Mouse (Mus musculus) stomach, postnatal 0 days (tissue): ENCODE data around the gene Shisa6. TPM values are rescaled to one million over a fixed set of nuclear protein-coding genes. Genes with fewer than 3 reads are reported as not detected.
A peak's percentile ranks its signal among the peaks of the same experiment; 100 is the strongest.

Experiments
- ATAC-seq: fragments of 200-750 bp; cut with Nextera tagmentation; 2 replicates; pipeline ENCODE4 v1.8.0; 2017; ENCODE audit not compliant: low FRiP score, low TSS enrichment
- DNase-seq: peaks from one replicate; pipeline ENCODE4 v3.0.0-alpha.2; 2016; ENCODE audit warnings: low spot score
- H3K27ac ChIP-seq: fragments of 300-500 bp; sonication (generic); replicated peaks from 2 replicates; pipeline ENCODE4 v1.5.1; 2014; ENCODE audit warnings: mild to moderate bottlenecking, control low read depth
- H3K27me3 ChIP-seq: fragments of 300-500 bp; sonication (generic); 2 replicates; pipeline ENCODE4 v1.6.1; 2014; ENCODE audit warnings: low read length; ENCODE audit not compliant: control insufficient read depth, insufficient read depth
- H3K36me3 ChIP-seq: fragments of 300-500 bp; sonication (generic); 2 replicates; pipeline ENCODE4 v1.6.1; 2014; ENCODE audit warnings: low read length, mixed read lengths; ENCODE audit not compliant: control insufficient read depth, insufficient read depth
- H3K4me1 ChIP-seq: fragments of 300-500 bp; sonication (generic); replicated peaks from 2 replicates; pipeline ENCODE4 v1.6.1; 2014; ENCODE audit warnings: antibody characterized with exemption; ENCODE audit not compliant: control insufficient read depth, insufficient read depth
- H3K4me2 ChIP-seq: fragments of 300-500 bp; sonication (generic); replicated peaks from 2 replicates; pipeline ENCODE4 v1.6.1; 2014; ENCODE audit warnings: low read depth, mild to moderate bottlenecking, control low read depth, moderate library complexity
- H3K4me3 ChIP-seq: fragments of 300-500 bp; sonication (generic); 2 replicates; pipeline ENCODE4 v1.5.1; 2014; ENCODE audit warnings: low read depth, low read length, control low read depth
- H3K9ac ChIP-seq: fragments of 300-500 bp; sonication (generic); 2 replicates; pipeline ENCODE4 v1.6.1; 2014; ENCODE audit warnings: mild to moderate bottlenecking, low read length, control low read depth, mixed read lengths
- H3K9me3 ChIP-seq: fragments of 300-500 bp; sonication (generic); 2 replicates; pipeline ENCODE4 v1.6.1; 2016; ENCODE audit warnings: low read length; ENCODE audit not compliant: control insufficient read depth
- CTCF ChIP-seq: IDR thresholded peaks from 2 replicates; pipeline ENCODE4 v1.5.1; 2016; ENCODE audit warnings: antibody characterized with exemption, low read depth, mild to moderate bottlenecking, moderate library complexity
- EP300 ChIP-seq: optimal IDR thresholded peaks from 2 replicates; pipeline ENCODE3; 2016; ENCODE audit warnings: antibody characterized with exemption
- WGBS: fragments of 180-500 bp; shearing (Covaris S2); extraction: QIAGEN DNeasy Blood & Tissue Kit; methylation state at CpG from one replicate; pipeline ENCODE4 v1.1.7; 2014; 5-methylcytosine and 5-hydroxymethylcytosine counted together
- polyA plus RNA-seq: library from polyadenylated mRNA; unstranded; fragments of >200 nt; fragmentation: Nextera tagmentation; extraction: Ambion mirVana; gene quantifications from 2 replicates; pipeline ENCODE4 v1.2.1, GENCODE M21; 2015

Gene Shisa6
- polyA plus RNA-seq, 1 experiment from 2014 or later, result 0.05 TPM

DNA sequence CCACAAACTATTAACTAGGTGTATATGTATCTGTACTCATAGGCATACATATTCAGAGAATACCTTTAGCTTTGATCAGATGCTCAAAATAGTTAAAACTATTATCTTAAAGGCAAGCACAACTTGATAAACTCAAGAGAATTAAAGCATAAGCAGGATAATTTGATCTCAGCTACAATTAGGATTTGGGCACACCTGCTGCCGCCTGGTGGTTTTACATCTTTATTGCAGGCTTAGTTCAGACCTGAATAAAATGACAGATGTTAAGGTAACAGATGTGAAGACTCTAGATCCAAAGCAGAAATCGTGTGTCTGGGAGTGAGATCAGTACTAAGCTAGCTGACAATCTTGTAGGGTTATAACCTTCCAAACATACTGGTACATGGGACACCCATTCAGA, 24.8 kb downstream of the Shisa6 start:
- H3K9ac ChIP-seq, result no peak overlapping the region
- ATAC-seq (no peak), DNase-seq (no peak)
- no peaks in the 10 kb centered on the region for H3K36me3 ChIP-seq
- TF ChIP-seq CTCF (peak; percentile 38), EP300 (no peak)
- H3K4me1 ChIP-seq, result no peaks in the 10 kb centered on the region
- no peak overlapping the region for H3K4me2 ChIP-seq
- H3K9me3 ChIP-seq, result no peaks in the 10 kb centered on the region
- no peaks in the 10 kb centered on the region for H3K27me3 ChIP-seq
- H3K4me3 ChIP-seq, result no peak overlapping the region
- 71% methylated on average over 2 of the region's 2 CpGs for WGBS
- no peak overlapping the region for H3K27ac ChIP-seq

DNA sequence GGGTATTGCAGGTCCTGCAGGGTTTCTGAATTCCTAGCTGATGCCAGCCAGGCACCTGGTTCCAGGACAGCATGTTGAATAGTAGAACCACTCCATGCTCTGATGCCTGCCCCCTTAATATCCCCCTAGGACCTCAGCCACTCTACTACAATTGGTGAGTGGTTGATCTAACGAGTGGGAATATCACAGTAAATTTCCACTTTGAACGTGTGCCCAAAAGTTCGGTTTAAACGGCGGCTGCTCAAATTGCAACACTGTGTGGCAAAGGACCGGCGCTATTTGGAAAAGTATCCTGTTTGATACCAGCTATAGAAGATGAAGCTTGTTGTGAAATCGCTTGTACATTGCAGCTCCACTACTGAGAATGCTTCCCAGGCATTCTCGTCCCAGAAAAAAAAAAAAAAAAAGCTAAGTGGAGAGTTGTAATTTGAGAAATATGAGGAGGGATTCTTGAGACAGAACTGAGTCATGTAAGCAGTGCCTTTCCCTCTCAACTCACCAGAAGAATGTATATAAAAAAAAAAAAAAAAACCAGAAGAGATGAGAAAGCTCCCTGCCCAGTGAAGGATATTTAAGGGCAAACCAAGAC, 26.8 kb downstream of the Shisa6 start:
- WGBS, result 58% methylated on average over 9 of the region's 9 CpGs
- DNase-seq (no peak), ATAC-seq (no peak)
- H3K36me3 ChIP-seq, result no peaks in the 10 kb centered on the region
- no peak for TF ChIP-seq EP300
- TF ChIP-seq CTCF, result no peak
- H3K9me3 ChIP-seq, result no peaks in the 10 kb centered on the region
- no peak overlapping the region for H3K27ac ChIP-seq
- no peaks in the 10 kb centered on the region for H3K27me3 ChIP-seq
- no peak overlapping the region for H3K4me3 ChIP-seq
- no peak overlapping the region for H3K9ac ChIP-seq
- no peak overlapping the region for H3K4me2 ChIP-seq
- H3K4me1 ChIP-seq, result no peaks in the 10 kb centered on the region

DNA sequence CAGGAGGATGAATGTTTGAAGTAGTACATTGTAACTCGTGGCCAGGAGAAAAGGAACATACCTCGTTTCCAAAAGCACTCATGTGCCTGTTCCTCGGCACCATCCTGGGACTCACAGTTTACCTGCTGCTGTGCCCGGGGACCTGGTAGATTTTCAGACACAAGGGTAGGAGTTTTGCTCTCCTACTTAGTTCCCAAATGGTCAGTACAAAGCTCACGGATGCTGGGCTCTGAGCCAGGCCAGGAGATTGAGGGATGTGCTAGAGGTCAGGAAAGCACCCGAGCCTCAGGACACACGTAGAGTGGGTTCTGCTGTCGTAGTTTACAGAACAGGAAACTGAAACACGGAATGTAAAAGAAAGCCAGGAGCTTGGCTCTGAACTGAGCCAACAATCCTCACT, 29.5 kb downstream of the Shisa6 start:
- DNase-seq (no peak), ATAC-seq (no peak)
- H3K4me2 ChIP-seq, result no peak overlapping the region
- H3K27me3 ChIP-seq, result no peaks in the 10 kb centered on the region
- WGBS, result 47% methylated on average over 9 of the region's 9 CpGs
- no peaks in the 10 kb centered on the region for H3K9me3 ChIP-seq
- no peak overlapping the region for H3K4me3 ChIP-seq
- no peaks in the 10 kb centered on the region for H3K36me3 ChIP-seq
- no peak overlapping the region for H3K27ac ChIP-seq
- H3K4me1 ChIP-seq, result no peaks in the 10 kb centered on the region
- H3K9ac ChIP-seq, result no peak overlapping the region
- TF ChIP-seq CTCF (no peak), EP300 (no peak)

DNA sequence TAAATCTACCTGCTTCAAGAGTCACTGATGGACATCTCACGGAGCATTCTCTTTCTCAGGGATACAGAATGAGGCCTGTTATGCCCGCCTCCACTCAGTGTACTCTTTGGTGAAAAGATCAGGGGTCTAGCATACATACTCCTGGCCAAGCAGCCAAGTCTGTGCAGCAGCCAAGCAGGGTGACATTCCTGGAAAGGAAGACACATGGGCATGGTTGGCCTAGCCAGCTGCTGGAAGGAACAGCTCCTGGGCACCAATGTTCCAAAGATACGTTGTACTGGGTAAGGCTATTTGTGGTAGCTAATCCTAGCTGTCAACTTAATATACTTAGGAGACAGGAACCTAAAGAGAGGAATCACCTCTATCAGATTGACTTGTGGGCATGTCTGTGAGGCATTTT, 31.4 kb downstream of the Shisa6 start:
- TF ChIP-seq CTCF (no peak), EP300 (no peak)
- no peak overlapping the region for H3K4me3 ChIP-seq
- no peak for ATAC-seq
- H3K4me1 ChIP-seq, result no peaks in the 10 kb centered on the region
- DNase-seq, result no peak
- no peak overlapping the region for H3K4me2 ChIP-seq
- 80% methylated on average over 3 of the region's 3 CpGs for WGBS
- H3K9ac ChIP-seq, result no peak overlapping the region
- no peaks in the 10 kb centered on the region for H3K36me3 ChIP-seq
- no peak overlapping the region for H3K27ac ChIP-seq
- no peaks in the 10 kb centered on the region for H3K9me3 ChIP-seq
- H3K27me3 ChIP-seq, result no peaks in the 10 kb centered on the region

DNA sequence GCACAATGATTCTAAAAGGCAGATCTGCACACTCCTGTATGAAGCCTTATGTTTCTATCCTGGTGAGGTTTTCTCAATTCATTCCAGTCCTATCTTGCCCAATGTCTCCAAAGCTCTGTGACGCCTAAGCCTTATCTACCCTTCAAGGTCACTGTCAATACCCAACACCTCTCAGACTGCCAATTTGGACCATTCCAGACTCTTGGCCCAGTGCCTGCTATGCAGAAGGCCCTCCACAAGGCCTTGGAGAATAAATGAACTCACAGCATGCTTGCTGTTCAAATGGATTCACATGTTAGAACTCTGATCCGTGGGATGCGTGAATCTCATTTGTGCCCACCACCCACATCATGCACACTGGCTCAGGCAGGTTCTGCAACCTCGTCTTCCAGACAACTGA, 38.0 kb downstream of the Shisa6 start:
- DNase-seq, result no peak
- Histone ChIP-seq H3K36me3 (no peaks in the 10 kb centered on the region), H3K27ac (no peak overlapping the region), H3K27me3 (no peaks in the 10 kb centered on the region), H3K4me3 (no peak overlapping the region), H3K9ac (no peak overlapping the region), H3K4me1 (no peaks in the 10 kb centered on the region), H3K9me3 (no peaks in the 10 kb centered on the region), H3K4me2 (no peak overlapping the region)
- TF ChIP-seq CTCF (no peak), EP300 (no peak)
- 78% methylated on average over 4 of the region's 4 CpGs for WGBS
- no peak for ATAC-seq

DNA sequence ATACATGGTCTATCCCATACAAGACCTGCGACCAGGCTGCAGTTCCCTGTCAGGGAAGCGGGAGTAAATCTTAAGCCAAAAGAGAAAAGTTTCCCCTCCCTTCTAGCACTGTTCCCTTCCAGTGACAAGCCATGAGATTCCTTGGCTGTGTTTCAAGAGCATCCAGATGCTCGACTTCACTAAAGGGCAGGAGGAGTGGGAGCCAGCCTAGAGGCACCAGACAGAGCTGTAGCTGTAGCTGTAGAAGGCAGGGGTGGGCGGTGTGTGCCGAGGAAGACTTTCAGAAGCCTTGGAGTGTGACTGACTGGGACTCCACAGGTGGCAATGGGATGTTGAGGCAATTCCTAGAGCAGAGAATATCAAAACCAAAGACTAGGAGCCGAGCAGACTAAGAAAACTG, 43.3 kb downstream of the Shisa6 start:
- TF ChIP-seq CTCF (no peak), EP300 (no peak)
- H3K4me2 ChIP-seq, result no peak overlapping the region
- DNase-seq (no peak), ATAC-seq (no peak)
- H3K27me3 ChIP-seq, result no peaks in the 10 kb centered on the region
- no peaks in the 10 kb centered on the region for H3K36me3 ChIP-seq
- 57% methylated on average over 6 of the region's 6 CpGs for WGBS
- no peak overlapping the region for H3K9ac ChIP-seq
- no peaks in the 10 kb centered on the region for H3K9me3 ChIP-seq
- H3K27ac ChIP-seq, result no peak overlapping the region
- H3K4me1 ChIP-seq, result no peaks in the 10 kb centered on the region
- H3K4me3 ChIP-seq, result no peak overlapping the region
